Mouse (Mus musculus) liver, postnatal 0 days (tissue): ENCODE measurements around the gene Ntrk3. TPM values are rescaled to one million over a fixed set of nuclear protein-coding genes. Genes with fewer than 3 reads are reported as not detected.

ENCODE experiments used
- ATAC-seq: fragments of 200-750 bp; cut with Nextera tagmentation; 2 replicates; pipeline ENCODE4 v1.8.0; 2017; ENCODE audit warnings: mild to moderate bottlenecking, moderate library complexity
- DNase-seq: peaks from one replicate; pipeline ENCODE4 v3.0.0-alpha.2; 2016
- H3K27ac ChIP-seq: fragments of 300-500 bp; sonication (generic); 2 replicates; pipeline ENCODE4 v1.5.1; 2014; ENCODE audit warnings: antibody characterized with exemption, moderate library complexity, mild to moderate bottlenecking, low read depth
- H3K27me3 ChIP-seq: fragments of 300-500 bp; sonication (generic); 2 replicates; pipeline ENCODE4 v1.6.1; 2014; ENCODE audit warnings: low read length, control low read depth, mixed read lengths; ENCODE audit not compliant: insufficient read depth
- H3K36me3 ChIP-seq: fragments of 300-500 bp; sonication (generic); replicated peaks from 2 replicates; pipeline ENCODE4 v1.6.1; 2014; ENCODE audit warnings: mild to moderate bottlenecking, control low read depth, low read length, moderate library complexity, mixed read lengths; ENCODE audit not compliant: insufficient read depth
- H3K4me1 ChIP-seq: fragments of 300-500 bp; sonication (generic); 2 replicates; pipeline ENCODE4 v1.6.1; 2014; ENCODE audit warnings: antibody characterized with exemption, mild to moderate bottlenecking, control low read depth; ENCODE audit not compliant: insufficient read depth
- H3K4me2 ChIP-seq: fragments of 300-500 bp; sonication (generic); 2 replicates; pipeline ENCODE4 v1.6.1; 2014; ENCODE audit warnings: low read depth, mild to moderate bottlenecking, low read length, moderate library complexity, mixed read lengths
- H3K4me3 ChIP-seq: fragments of 300-500 bp; sonication (generic); 2 replicates; pipeline ENCODE4 v1.5.1; 2014; ENCODE audit warnings: low read depth, low read length
- H3K9ac ChIP-seq: fragments of 300-500 bp; sonication (generic); replicated peaks from 2 replicates; pipeline ENCODE4 v1.6.1; 2014; ENCODE audit warnings: mild to moderate bottlenecking, moderate library complexity
- H3K9me3 ChIP-seq: fragments of 300-500 bp; sonication (generic); 2 replicates; pipeline ENCODE4 v1.6.1; 2016; ENCODE audit warnings: mild to moderate bottlenecking, control low read depth, low read length, mixed read lengths
- CTCF ChIP-seq: sonication (generic); IDR thresholded peaks from 2 replicates; pipeline ENCODE4 v1.5.1; 2016; ENCODE audit warnings: antibody characterized with exemption, low read depth
- EP300 ChIP-seq: IDR thresholded peaks from 2 replicates; pipeline ENCODE4 v1.6.1; 2016; ENCODE audit warnings: antibody characterized with exemption, low read depth, mild to moderate bottlenecking
- WGBS: fragments of 180-500 bp; shearing (Covaris S2); extraction: QIAGEN DNeasy Blood & Tissue Kit; methylation state at CpG from one replicate; pipeline ENCODE4 v1.1.7; 2014; ENCODE audit not compliant: insufficient replicate concordance; 5-methylcytosine and 5-hydroxymethylcytosine counted together
- polyA plus RNA-seq: library from polyadenylated mRNA; unstranded; fragments of >200 nt; fragmentation: Nextera tagmentation; extraction: Ambion mirVana; gene quantifications from 2 replicates; pipeline ENCODE4 v1.2.1, GENCODE M21; 2015

The Ntrk3 gene
- polyA plus RNA-seq, 1 experiment from 2014 or later = 0.16 TPM

- Histone ChIP-seq H3K4me3 (no peak overlapping the region), H3K36me3 (no peaks in the 10 kb centered on the region), H3K4me2 (no peak overlapping the region), H3K27ac (no peak overlapping the region), H3K9ac (no peak overlapping the region), H3K27me3 (peaks cover 58% of the 10 kb centered on the region), H3K9me3 (no peaks in the 10 kb centered on the region), H3K4me1 (no peaks in the 10 kb centered on the region)
- TF ChIP-seq CTCF = no peak
- no peak for TF ChIP-seq EP300
- 14% methylated on average over 5 of the region's 5 CpGs for WGBS
- ATAC-seq (no peak), DNase-seq (no peak)
Observed at GRCm38 (mm10) chr7:78576169-78576568, 161.6 kb downstream of the Ntrk3 start.

DNA sequence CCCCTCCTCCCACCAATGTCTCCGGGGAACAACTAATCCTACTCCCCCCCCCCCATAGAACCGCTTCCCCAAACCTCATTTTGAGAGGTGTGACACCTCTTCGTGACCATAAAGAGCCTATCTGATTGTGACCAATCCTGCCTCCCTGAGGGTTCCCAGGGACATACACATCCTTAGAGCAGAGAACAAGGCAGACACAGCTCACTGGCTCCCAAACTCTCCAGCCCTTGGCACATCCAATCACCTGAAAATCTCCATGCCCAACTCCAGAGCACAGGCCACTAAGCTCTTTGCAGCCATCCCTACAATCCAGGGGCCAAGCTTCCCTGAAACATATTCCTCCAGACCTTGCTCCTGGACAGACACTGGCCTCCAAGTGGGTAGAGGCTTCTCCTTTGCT is 162.3 kb downstream of the Ntrk3 start:
- Histone ChIP-seq H3K27ac (no peak overlapping the region), H3K4me2 (no peak overlapping the region), H3K9me3 (no peaks in the 10 kb centered on the region), H3K9ac (no peak overlapping the region), H3K36me3 (no peaks in the 10 kb centered on the region), H3K27me3 (peaks cover 56% of the 10 kb centered on the region), H3K4me1 (no peaks in the 10 kb centered on the region), H3K4me3 (no peak overlapping the region)
- WGBS = 14% methylated on average over 3 of the region's 3 CpGs
- ATAC-seq (no peak), DNase-seq (no peak)
- TF ChIP-seq CTCF (no peak), EP300 (no peak)

DNA sequence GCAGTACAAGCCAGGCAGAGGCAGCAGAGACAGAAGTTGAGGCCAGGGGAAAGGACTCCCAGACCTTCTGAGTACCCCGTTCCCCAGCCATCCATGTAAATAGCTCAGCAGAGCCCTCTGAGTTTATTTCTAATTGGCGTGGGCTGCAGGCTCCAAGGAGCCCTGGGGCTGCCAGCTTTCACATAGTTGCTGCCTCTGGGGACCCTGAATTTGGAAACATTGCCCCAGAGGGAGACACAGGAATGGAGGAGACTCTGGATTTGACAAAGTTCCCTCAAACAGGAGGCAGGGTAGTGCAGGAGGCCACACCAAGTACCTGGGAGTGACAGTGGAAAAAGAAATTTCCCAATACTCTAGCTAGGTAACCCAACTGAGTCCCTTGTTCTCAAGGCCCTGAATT is 166.6 kb downstream of the Ntrk3 start:
- DNase-seq = no peak
- no peaks in the 10 kb centered on the region for H3K36me3 ChIP-seq
- H3K4me3 ChIP-seq = no peak overlapping the region
- H3K4me1 ChIP-seq = no peaks in the 10 kb centered on the region
- H3K27me3 ChIP-seq = peaks cover 13% of the 10 kb centered on the region
- ATAC-seq = no peak
- 53% methylated on average over 2 of the region's 2 CpGs for WGBS
- H3K9ac ChIP-seq = no peak overlapping the region
- no peak overlapping the region for H3K4me2 ChIP-seq
- TF ChIP-seq EP300 = no peak
- no peak for TF ChIP-seq CTCF
- H3K9me3 ChIP-seq = no peaks in the 10 kb centered on the region
- H3K27ac ChIP-seq = no peak overlapping the region

DNA sequence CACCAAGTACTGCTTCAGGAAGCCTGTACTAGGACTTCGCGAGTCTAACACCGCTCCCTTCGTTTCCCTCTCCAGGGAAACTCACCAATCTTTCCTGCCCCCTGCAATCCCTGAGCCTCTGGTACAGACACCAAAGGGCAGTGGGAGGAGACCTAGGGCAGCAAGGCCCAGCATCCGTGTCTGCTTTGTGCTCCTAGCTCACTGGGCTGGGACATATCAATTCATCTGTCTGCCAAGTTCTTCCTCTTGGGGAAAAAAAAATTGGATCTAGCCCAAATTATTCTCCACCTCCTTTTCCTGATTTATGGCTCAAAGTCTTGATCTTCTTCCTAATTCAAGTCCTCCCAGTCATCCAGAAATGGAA is 168.6 kb downstream of the Ntrk3 start:
- no peak for TF ChIP-seq EP300
- no peak for TF ChIP-seq CTCF
- Histone ChIP-seq H3K9me3 (no peaks in the 10 kb centered on the region), H3K36me3 (no peaks in the 10 kb centered on the region), H3K27ac (no peak overlapping the region), H3K4me3 (no peak overlapping the region), H3K4me2 (no peak overlapping the region), H3K9ac (no peak overlapping the region), H3K4me1 (no peaks in the 10 kb centered on the region), H3K27me3 (no peaks in the 10 kb centered on the region)
- 16% methylated on average over 5 of the region's 5 CpGs for WGBS
- DNase-seq = no peak
- ATAC-seq = no peak

GRCm38 (mm10) chr7:78568411-78569254 is 169.2 kb downstream of the Ntrk3 start:
- 15% methylated on average over 16 of the region's 16 CpGs for WGBS
- no peak for ATAC-seq
- no peak overlapping the region for H3K4me3 ChIP-seq

DNA sequence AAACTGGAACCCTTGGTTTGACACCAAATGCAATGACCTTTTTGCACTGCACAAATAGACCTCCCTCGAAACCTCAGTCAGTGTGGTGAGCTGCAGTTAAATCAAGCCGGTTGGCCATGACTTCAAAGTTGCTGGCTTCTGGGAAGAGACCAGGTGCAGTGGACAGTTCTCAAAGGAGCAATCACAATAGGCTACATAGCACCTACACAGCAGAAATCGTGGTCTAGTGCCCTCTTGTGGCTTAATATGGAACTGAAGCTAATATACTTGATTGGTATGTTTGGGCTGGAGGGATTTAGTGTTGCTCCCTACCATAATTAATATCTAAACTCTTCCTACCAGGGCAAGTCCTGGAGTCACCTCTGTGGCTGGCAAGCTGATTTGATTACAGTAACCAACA is 171.2 kb downstream of the Ntrk3 start:
- Histone ChIP-seq H3K4me3 (no peak overlapping the region), H3K4me1 (no peaks in the 10 kb centered on the region), H3K27ac (no peak overlapping the region), H3K9ac (no peak overlapping the region), H3K36me3 (no peaks in the 10 kb centered on the region), H3K27me3 (no peaks in the 10 kb centered on the region), H3K4me2 (no peak overlapping the region), H3K9me3 (no peaks in the 10 kb centered on the region)
- no peak for ATAC-seq
- TF ChIP-seq EP300 (no peak), CTCF (peak; percentile 72)
- 35% methylated on average over 3 of the region's 3 CpGs for WGBS
- no peak for DNase-seq

More at GRCm38 (mm10) chr7:78568411-78569254, 169.2 kb downstream of the Ntrk3 start:
- no peak overlapping the region for H3K27ac ChIP-seq
- no peaks in the 10 kb centered on the region for H3K4me1 ChIP-seq
- TF ChIP-seq CTCF (peak; percentile 75), EP300 (no peak)
- H3K9me3 ChIP-seq = no peaks in the 10 kb centered on the region
- H3K36me3 ChIP-seq = no peaks in the 10 kb centered on the region
- H3K9ac ChIP-seq = no peak overlapping the region
- peak; percentile 56 for DNase-seq
- H3K4me2 ChIP-seq = no peak overlapping the region
- H3K27me3 ChIP-seq = no peaks in the 10 kb centered on the region

DNA sequence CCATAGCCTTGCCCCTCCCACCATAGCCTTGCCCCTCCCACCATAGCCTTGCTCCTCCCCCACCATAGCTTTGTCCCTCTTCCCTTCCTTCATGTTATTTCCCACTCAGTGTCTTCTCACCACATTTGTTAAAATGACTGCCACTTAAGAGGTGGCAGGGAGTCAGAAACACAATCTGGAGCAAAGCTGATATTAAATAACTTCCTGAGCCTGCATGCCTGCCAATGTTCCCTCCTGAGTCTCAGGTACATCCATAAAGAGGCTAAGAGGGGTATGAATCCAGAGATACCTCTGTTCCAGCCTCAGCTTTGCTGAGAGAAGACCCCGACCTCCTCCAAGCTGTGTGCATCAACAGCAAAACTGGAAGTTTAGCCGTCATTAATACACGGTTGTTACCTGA is 172.4 kb downstream of the Ntrk3 start:
- Histone ChIP-seq H3K36me3 (no peaks in the 10 kb centered on the region), H3K9ac (no peak overlapping the region), H3K27me3 (no peaks in the 10 kb centered on the region), H3K27ac (no peak overlapping the region), H3K4me2 (no peak overlapping the region), H3K9me3 (no peaks in the 10 kb centered on the region), H3K4me1 (no peaks in the 10 kb centered on the region), H3K4me3 (no peak overlapping the region)
- 83% methylated on average over 3 of the region's 3 CpGs for WGBS
- TF ChIP-seq EP300 = no peak
- no peak for TF ChIP-seq CTCF
- DNase-seq (no peak), ATAC-seq (no peak)
